Mouse (Mus musculus) lung, postnatal 0 days (tissue): ENCODE data around the gene Rpl18. TPM values are rescaled to one million over a fixed set of nuclear protein-coding genes. Genes with fewer than 3 reads are reported as not detected.

Source experiments
- ATAC-seq: fragments of 200-750 bp; cut with Nextera tagmentation; 2 replicates; pipeline ENCODE4 v1.8.0; 2017; ENCODE audit warnings: moderate library complexity
- DNase-seq: peaks from one replicate; pipeline ENCODE4 v3.0.0-alpha.2; 2016; ENCODE audit warnings: low spot score
- H3K27ac ChIP-seq: fragments of 300-500 bp; sonication (generic); 2 replicates; pipeline ENCODE4 v1.5.1; 2014; ENCODE audit warnings: antibody characterized with exemption, mild to moderate bottlenecking, low read length, mixed read lengths
- H3K27me3 ChIP-seq: fragments of 300-500 bp; sonication (generic); replicated peaks from 2 replicates; pipeline ENCODE4 v1.6.1; 2014; ENCODE audit warnings: low read length, mixed read lengths; ENCODE audit not compliant: insufficient read depth
- H3K36me3 ChIP-seq: fragments of 300-500 bp; sonication (generic); 2 replicates; pipeline ENCODE4 v1.6.1; 2014; ENCODE audit warnings: low read length, mixed read lengths; ENCODE audit not compliant: insufficient read depth
- H3K4me1 ChIP-seq: fragments of 300-500 bp; sonication (generic); 2 replicates; pipeline ENCODE4 v1.6.1; 2014; ENCODE audit warnings: antibody characterized with exemption, low read depth, low read length, mixed read lengths; ENCODE audit not compliant: insufficient read depth
- H3K4me2 ChIP-seq: fragments of 300-500 bp; sonication (generic); replicated peaks from 2 replicates; pipeline ENCODE4 v1.6.1; 2014; ENCODE audit warnings: low read depth, mild to moderate bottlenecking, low read length, moderate library complexity, mixed read lengths
- H3K4me3 ChIP-seq: fragments of 300-500 bp; sonication (generic); 2 replicates; pipeline ENCODE4 v1.5.1; 2014; ENCODE audit warnings: low read depth, low read length
- H3K9ac ChIP-seq: fragments of 300-500 bp; sonication (generic); replicated peaks from 2 replicates; pipeline ENCODE4 v1.6.1; 2014; ENCODE audit warnings: low read depth, mild to moderate bottlenecking
- H3K9me3 ChIP-seq: fragments of 300-500 bp; sonication (generic); 2 replicates; pipeline ENCODE4 v1.6.1; 2016; ENCODE audit warnings: low read length, mixed read lengths
- CTCF ChIP-seq: IDR thresholded peaks from 2 replicates; pipeline ENCODE4 v1.5.1; 2016; ENCODE audit warnings: antibody characterized with exemption, mild to moderate bottlenecking
- EP300 ChIP-seq: IDR thresholded peaks from 2 replicates; pipeline ENCODE4 v1.6.1; 2016; ENCODE audit warnings: antibody characterized with exemption, mild to moderate bottlenecking, control low read depth
- WGBS: fragments of 180-500 bp; shearing (Covaris S2); extraction: QIAGEN DNeasy Blood & Tissue Kit; methylation state at CpG from one replicate; pipeline ENCODE4 v1.1.7; 2014; 5-methylcytosine and 5-hydroxymethylcytosine counted together
- polyA plus RNA-seq: library from polyadenylated mRNA; unstranded; fragments of >200 nt; fragmentation: Nextera tagmentation; extraction: Ambion mirVana; gene quantifications from 2 replicates; pipeline ENCODE4 v1.2.1, GENCODE M21; 2015

Rpl18 gene
- polyA plus RNA-seq, 1 experiment from 2014 or later, result 782 TPM

DNA sequence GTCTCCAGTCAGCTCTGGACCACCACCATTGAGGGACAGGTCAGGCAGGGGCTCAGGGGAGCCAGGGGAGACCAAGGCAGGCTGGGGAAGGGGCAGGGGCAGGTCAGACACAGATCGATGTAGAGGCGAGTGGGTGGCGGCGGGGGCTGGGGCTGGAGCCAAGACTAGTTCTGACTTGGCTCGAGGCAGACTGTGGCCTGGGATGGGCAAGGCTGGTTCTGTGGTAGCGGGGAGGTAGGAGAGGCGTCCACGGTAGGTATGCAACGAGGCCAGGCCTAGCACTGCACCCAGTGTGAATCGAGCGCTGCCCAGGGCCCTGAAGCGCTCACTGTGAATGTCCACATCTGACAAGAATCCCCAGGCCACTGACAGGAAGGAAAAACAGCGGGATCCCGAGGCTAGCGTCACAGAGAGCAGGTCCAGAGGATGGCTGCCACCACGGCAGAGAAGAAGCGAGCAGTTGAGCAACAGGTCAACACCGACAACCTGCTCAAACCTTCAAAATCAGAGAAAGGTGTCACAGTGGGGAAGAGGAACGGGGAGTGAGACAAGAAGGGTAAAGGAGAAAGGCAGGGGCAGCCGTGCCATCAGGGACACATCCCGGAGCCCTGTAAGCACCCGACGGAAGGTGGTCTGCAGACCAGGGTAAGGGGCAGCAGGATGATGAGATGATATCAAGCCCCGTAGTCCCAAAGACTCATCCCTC lies 3.8 kb upstream of the Rpl18 start:
- no peak for DNase-seq
- no peak for ATAC-seq
- H3K36me3 ChIP-seq, result peaks cover 17% of the 10 kb centered on the region
- no peak overlapping the region for H3K4me2 ChIP-seq
- H3K9ac ChIP-seq, result no peak overlapping the region
- WGBS, result 87% methylated on average over 24 of the region's 24 CpGs
- peaks cover 25% of the 10 kb centered on the region for H3K4me1 ChIP-seq
- H3K27me3 ChIP-seq, result no peaks in the 10 kb centered on the region
- no peak overlapping the region for H3K27ac ChIP-seq
- TF ChIP-seq EP300 (no peak), CTCF (no peak)
- no peaks in the 10 kb centered on the region for H3K9me3 ChIP-seq
- no peak overlapping the region for H3K4me3 ChIP-seq

DNA sequence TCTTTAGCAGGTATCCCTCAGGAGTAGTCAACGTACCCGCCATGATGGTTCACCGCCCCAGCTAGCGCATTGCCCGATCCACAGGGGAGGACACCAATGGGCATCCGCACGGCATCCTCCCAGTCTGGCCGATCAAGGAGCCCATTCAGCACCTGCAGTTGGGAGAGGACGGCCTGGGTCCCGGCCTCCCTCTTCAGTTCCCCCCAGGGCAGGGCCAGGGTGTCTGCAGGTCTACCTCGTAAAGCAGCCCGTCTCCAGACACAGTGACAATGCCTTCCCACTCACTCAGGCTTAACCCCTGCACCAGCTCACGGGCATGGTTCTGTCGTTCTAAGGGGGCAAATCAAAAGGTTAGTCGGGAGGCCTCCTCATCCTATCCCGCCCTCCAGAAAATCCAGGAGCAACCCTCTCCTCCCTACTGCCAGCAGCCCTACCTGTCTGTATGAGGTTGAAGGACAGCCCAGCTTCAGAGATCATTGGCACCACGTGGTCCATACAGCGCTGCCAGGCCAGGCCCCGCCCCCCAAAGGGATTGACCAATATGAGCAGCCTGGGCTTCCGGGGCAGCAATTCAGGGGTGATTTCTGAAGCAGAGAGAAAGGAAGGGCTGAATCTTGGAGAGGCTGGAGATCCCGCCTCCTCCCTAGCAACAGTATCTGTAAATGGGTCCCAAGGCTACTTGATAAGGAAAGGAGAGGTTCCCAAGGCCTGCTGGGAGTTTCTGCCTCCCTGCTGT lies 3.1 kb upstream of the Rpl18 start:
- 88% methylated on average over 21 of the region's 21 CpGs for WGBS
- H3K4me3 ChIP-seq, result no peak overlapping the region
- H3K9ac ChIP-seq, result no peak overlapping the region
- ATAC-seq (peak; percentile 6), DNase-seq (peak; percentile 81)
- H3K27ac ChIP-seq, result no peak overlapping the region
- H3K36me3 ChIP-seq, result peaks cover 17% of the 10 kb centered on the region
- H3K4me1 ChIP-seq, result peaks cover 27% of the 10 kb centered on the region
- TF ChIP-seq CTCF (no peak), EP300 (no peak)
- no peaks in the 10 kb centered on the region for H3K9me3 ChIP-seq
- no peak overlapping the region for H3K4me2 ChIP-seq
- H3K27me3 ChIP-seq, result no peaks in the 10 kb centered on the region

DNA sequence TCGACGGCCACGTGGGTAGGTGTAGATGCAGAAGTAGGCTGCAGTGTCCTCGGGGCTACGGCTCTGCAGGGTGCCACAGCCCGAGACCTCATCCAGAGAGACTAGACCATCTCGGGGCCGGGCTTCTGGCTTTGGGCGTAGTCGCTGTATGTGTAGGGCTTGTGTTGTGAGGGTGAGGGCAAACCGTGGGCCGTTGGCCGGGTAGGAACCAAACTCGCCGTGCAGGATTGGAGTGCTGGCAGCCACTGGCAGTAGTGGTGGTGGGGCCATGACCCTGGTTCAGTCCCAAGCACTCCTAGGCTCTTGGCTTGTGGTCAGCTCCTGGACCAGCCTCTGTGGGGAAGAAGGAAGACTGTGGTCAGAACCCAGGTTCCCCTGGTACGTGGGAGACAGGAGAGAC lies 1.9 kb upstream of the Rpl18 start:
- no peak for DNase-seq
- no peak for ATAC-seq
- Histone ChIP-seq H3K4me3 (no peak overlapping the region), H3K36me3 (peaks cover 17% of the 10 kb centered on the region), H3K4me1 (peaks cover 19% of the 10 kb centered on the region), H3K27me3 (no peaks in the 10 kb centered on the region), H3K9me3 (no peaks in the 10 kb centered on the region), H3K27ac (0 out of 2 replicates have a peak overlapping the region, but pooled peaks have one; percentile 11), H3K9ac (no peak overlapping the region), H3K4me2 (no peak overlapping the region)
- WGBS, result 90% methylated on average over 16 of the region's 16 CpGs
- TF ChIP-seq CTCF (no peak), EP300 (no peak)

GRCm38 (mm10) chr7:45713881-45714520 lies 1.3 kb upstream of the Rpl18 start:
- 80% methylated on average over 6 of the region's 6 CpGs for WGBS
- H3K4me1 ChIP-seq, result peaks cover 15% of the 10 kb centered on the region
- H3K36me3 ChIP-seq, result peaks cover 17% of the 10 kb centered on the region
- peak overlapping the region; percentile 90 for H3K4me2 ChIP-seq
- no peaks in the 10 kb centered on the region for H3K27me3 ChIP-seq
- ATAC-seq (no peak), DNase-seq (no peak)
- TF ChIP-seq EP300 (no peak), CTCF (no peak)
- no peaks in the 10 kb centered on the region for H3K9me3 ChIP-seq
- no peak overlapping the region for H3K4me3 ChIP-seq
- H3K9ac ChIP-seq, result 0 out of 2 replicates have a peak overlapping the region, but pooled peaks have one; percentile 75
- peak overlapping the region; percentile 83; the same call in 1 of the 2 replicates for H3K27ac ChIP-seq

DNA sequence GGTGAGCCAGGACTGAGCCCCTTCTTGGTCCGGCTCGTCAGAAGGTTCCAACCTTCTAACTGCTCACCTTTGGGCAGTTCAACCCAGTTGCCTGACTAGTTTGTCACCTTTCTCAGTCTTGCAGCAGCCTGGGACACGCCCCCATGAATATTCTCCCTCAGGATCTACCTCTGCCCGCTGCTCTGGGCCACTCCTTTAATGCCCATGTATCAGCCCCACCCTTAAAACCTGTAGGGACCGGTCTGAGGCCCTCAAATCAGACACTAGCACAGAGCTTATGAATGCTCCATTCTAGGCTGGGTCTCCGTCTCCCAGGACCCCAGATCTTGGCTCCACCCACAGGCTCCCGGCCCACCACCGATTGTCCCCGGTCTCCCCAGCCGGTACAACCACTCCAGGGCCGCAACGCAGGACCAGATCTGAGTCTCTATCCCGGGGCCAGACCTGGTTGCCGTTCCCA lies 597 bp upstream of the Rpl18 start:
- ATAC-seq (peak; percentile 51), DNase-seq (peak; percentile 86)
- Histone ChIP-seq H3K27me3 (no peaks in the 10 kb centered on the region), H3K27ac (peak overlapping the region; percentile 83), H3K9ac (peak overlapping the region; percentile 75), H3K4me2 (peak overlapping the region; percentile 90), H3K4me3 (peak overlapping the region; percentile 58), H3K9me3 (no peaks in the 10 kb centered on the region), H3K36me3 (peaks cover 18% of the 10 kb centered on the region), H3K4me1 (peaks cover 18% of the 10 kb centered on the region)
- no peak for TF ChIP-seq CTCF
- TF ChIP-seq EP300, result peak; percentile 39; the same call in 1 of the 2 replicates
- 8% methylated on average over 14 of the region's 14 CpGs for WGBS

- H3K36me3 ChIP-seq, result peaks cover 14% of the 10 kb centered on the region
- TF ChIP-seq CTCF (no peak), EP300 (no peak)
- no peaks in the 10 kb centered on the region for H3K27me3 ChIP-seq
- ATAC-seq, result no peak
- peak overlapping the region; percentile 9; the same call in 1 of the 2 replicates for H3K4me3 ChIP-seq
- H3K9ac ChIP-seq, result peak overlapping the region; percentile 26; the same call in 1 of the 2 replicates
- peak overlapping the region; percentile 60 for H3K4me2 ChIP-seq
- DNase-seq, result peak; percentile 44
- H3K4me1 ChIP-seq, result peaks cover 18% of the 10 kb centered on the region
- H3K9me3 ChIP-seq, result no peaks in the 10 kb centered on the region
- peak overlapping the region; percentile 69 for H3K27ac ChIP-seq
- 77% methylated on average over 19 of the region's 19 CpGs for WGBS
Measured at GRCm38 (mm10) chr7:45715741-45716459, 643 bp downstream of the Rpl18 start.
